Mouse (Mus musculus): ENCODE data around the gene Gnai3.

- TF ChIP-seq POLR2A (IDR thresholded peaks at IDR 0.05; ENCODE audit: low read depth, low read length) (no peak), CTCF (conservative IDR thresholded peaks at IDR 0.05; ENCODE audit: insufficient read depth, insufficient read length, low read depth, low read length) (no peak)
Measured at GRCm38 (mm10) chr3:108186098-108187047, 40.4 kb upstream of the Gnai3 start, which contains the start of gene Amigo1.

Measured in kidney, adult 2 months (tissue).